Mouse (Mus musculus): Measurements from ENCODE around the gene Tmem237. TPM values are rescaled to one million over a fixed set of nuclear protein-coding genes. Genes with fewer than 3 reads are reported as not detected.

Tmem237 gene
- polyA plus RNA-seq, 3 experiments from 2014 or later, result 14.9 to 22.9 (median 15.5) TPM

DNA sequence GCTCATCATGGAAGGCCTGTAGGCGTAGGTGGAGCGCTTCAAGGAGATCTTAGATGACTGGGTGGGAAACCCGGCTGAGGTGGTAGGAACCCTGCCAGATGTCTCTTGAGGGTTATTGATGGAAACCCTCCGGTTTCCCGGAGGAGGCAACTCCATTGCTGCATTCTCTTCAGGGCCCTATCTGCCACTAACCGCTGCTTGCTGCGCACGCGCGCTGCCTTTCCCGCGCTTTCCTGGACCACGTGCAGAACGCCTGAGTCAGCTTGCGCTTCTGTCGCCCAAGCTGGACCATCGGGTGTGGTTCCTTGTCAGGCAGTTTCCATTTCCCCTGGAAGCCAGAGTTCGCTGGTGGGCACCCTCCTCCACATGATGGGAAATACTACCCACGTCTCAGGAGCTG, 25.5 kb downstream of the Tmem237 start, which contains the start of gene C2cd6:
TSS of gene C2cd6 (minus strand) at position 196 of the 400 bp plus-strand sequence.
- no peak for ATAC-seq

DNA sequence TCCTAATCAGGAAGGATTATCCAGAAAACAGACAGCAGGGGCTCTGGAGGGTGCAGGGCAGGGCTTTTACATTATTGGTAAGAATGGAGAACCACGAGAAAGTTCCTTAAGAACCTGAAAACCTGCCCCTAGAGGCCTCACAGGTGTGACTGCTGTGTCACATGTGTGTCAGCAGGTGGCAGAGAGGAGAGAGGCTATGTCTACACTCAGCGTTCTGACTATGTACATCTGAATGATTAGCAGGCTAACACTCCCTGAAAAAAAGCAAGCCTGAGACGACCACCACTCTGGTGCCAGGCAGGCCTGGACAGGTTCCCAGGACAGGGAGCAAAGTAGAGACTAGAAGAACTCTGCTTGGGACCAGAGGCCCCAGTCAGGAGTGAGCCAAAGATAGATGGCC, 49.3 kb downstream of the Tmem237 start:
- peak; percentile 54 for ATAC-seq

DNA sequence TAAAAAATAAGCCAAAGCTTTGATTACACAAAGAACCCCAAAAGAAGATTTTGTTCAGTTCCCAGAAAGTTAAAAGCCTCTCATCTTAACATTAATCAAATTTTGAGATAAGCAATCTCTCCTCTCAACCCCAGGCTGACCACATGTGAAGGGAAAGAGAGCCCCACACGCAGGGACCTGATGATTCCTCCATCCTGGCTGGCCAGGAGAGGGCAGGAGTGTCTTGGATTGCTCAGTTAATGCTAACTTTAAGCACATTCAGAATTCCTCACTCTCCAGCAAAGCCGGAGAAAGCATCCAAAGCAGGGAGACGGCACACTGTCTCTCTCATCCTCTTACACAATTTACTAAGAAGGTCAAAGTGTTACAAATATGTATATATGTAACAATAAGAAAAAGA, 52.2 kb downstream of the Tmem237 start:
- ATAC-seq, result no peak

DNA sequence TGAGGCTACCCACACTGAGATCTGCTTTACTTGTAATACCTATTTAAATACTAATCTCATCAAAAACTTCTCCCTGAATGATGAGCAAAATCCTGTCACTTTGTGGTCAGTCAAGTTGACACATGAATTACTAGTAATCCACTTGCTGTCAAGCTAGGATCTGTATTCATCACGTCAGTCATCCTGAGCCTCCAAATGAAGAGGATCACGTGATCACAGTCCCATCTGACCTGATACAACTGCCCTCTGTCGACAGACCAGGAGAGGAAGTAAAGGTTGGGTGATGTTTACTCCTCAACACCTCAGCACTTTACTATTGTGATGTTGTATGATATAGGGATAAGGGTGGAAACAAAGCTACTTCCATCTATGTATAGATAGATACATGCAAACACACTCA, 56.5 kb downstream of the Tmem237 start:
- ATAC-seq, result no peak

DNA sequence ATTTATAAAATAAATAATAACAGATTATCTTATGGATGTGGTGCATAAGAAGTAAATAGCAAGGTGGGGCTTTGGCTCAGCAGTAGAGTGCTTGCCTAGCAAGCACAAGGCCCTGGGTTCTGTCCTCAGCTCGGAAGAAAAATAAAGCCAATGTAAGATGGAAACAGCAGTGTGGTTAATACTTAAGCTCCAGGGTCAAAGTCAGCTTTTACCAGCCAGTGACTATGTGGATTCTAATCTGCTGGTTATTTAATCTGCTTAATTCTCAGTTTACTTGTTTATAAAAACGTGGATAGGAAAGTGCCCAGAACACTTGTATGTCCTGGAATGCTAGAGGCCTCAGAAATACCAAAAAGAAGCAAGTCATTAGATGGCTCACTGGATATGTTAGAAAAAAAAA, 63.3 kb downstream of the Tmem237 start:
- no peak for ATAC-seq

DNA sequence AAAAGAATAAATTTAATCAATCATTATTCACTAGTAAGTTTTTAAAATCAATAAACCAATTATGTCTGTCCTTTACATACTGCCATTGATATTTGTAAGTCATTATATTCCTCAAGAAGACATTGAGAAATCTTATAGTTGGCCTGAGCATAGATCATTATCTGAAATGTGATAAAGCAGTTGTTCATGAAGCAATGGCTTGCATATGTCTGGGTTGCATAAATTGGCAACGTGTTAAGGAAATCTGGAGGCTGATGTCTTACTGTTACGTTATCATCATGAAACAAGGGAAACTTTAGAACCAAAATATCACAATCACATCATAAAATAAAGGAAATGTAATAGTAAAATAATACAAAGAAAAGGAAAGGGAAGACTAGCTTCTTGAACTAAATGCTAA, 68.9 kb downstream of the Tmem237 start:
- ATAC-seq, result no peak

Other genes starting within 250 kb of the Tmem237 start
- gene Trak2, start 147.0 kb downstream of the Tmem237 start, polyA plus RNA-seq (2017; shearing (Covaris generic)), result 10 to 100 TPM; 18.2 to 19.0 (median 18.6) TPM
- gene Stradb, start 146.9 kb downstream of the Tmem237 start, polyA plus RNA-seq (2017; shearing (Covaris generic)), result 10 to 100 TPM in 2 of 3 experiments, 1 to 10 TPM in 1; 9.3 to 12.4 (median 12.2) TPM
- not detected for gene C2cd6, start 25.5 kb downstream of the Tmem237 start, polyA plus RNA-seq (2017; shearing (Covaris generic))
- under 1 TPM; 0.20 to 0.44 (median 0.35) TPM for gene Mpp4, start 43.0 kb upstream of the Tmem237 start, polyA plus RNA-seq (2017; shearing (Covaris generic))
- 1 to 10 TPM; 6.7 to 8.2 (median 8.0) TPM for gene Als2, start 116.8 kb upstream of the Tmem237 start, polyA plus RNA-seq (2017; shearing (Covaris generic))
- gene Cdk15, start 136.5 kb upstream of the Tmem237 start, polyA plus RNA-seq (2017; shearing (Covaris generic)), result not detected